Mouse (Mus musculus) erythroblast, embryonic 14.5 days (primary cell): ENCODE measurements around the gene 4930415O20Rik.

Experiments used
- GATA1 ChIP-seq: IDR thresholded peaks from 2 replicates; pipeline ENCODE4 v1.6.1; 2012; ENCODE audit warnings: low read length, inconsistent platforms, mixed read lengths
- TAL1 ChIP-seq: IDR thresholded peaks from 3 replicates; pipeline ENCODE4 v1.6.1; 2012; ENCODE audit warnings: low read length, inconsistent platforms, mixed read lengths

GRCm38 (mm10) chr15:98591396-98591795 is 20.6 kb downstream of the 4930415O20Rik start:
- no peak for TF ChIP-seq TAL1
- TF ChIP-seq GATA1, result no peak
